Mouse (Mus musculus) T-helper 17 cell (primary cell): ENCODE results near the gene Atat1.

ENCODE experiments used
- in situ Hi-C, 2 experiments: fragments of 300-600 bp; cut with MboI, MseI; formaldehyde crosslinking; loops; 1 replicate in 1 of 2; 2 replicates in 1 of 2; pipeline ENCODE4 v1.15.1; 2025; ENCODE audit warnings: high pct_unique_total_duplicates in 2 of 2

Gene Atat1

GRCm38 (mm10) chr17:35918276-35919059, 8.6 kb upstream of the Atat1 start:
- in situ Hi-C loops: no loop called here

- in situ Hi-C loops: no loop called here
Observed at GRCm38 (mm10) chr17:35917463-35918251, 7.8 kb upstream of the Atat1 start.

- in situ Hi-C loops: no loop called here
Observed at GRCm38 (mm10) chr17:35917143-35917462, 7.2 kb upstream of the Atat1 start.

GRCm38 (mm10) chr17:35916297-35917142, 6.6 kb upstream of the Atat1 start, which contains the start of the genes Mrps18b and Ppp1r10:
Gene Mrps18b, minus strand, starts transcription at chr17:35916389.
Gene Ppp1r10, plus strand, starts transcription at chr17:35916434.
- in situ Hi-C loops: no loop called here

GRCm38 (mm10) chr17:35915538-35916296, 5.8 kb upstream of the Atat1 start:
- in situ Hi-C loops: no loop called here

GRCm38 (mm10) chr17:35914975-35915374, 5.1 kb upstream of the Atat1 start:
- in situ Hi-C loops: no loop called here

GRCm38 (mm10) chr17:35909186-35909918, 523 bp downstream of the Atat1 start:
- in situ Hi-C loops: loop anchor here (5.0 kb wide), 2 partner anchors 37 to 82 kb away; no protein-coding TSS in a partner anchor

- in situ Hi-C loops: loop anchor here (5.0 kb wide), 2 partner anchors 35 to 80 kb away; no protein-coding TSS in a partner anchor
Observed at GRCm38 (mm10) chr17:35907609-35908008, 2.3 kb downstream of the Atat1 start.

- in situ Hi-C loops: loop anchor here (5.0 kb wide), 2 partner anchors 33 to 78 kb away; no protein-coding TSS in a partner anchor
Observed at GRCm38 (mm10) chr17:35905587-35905986, 4.3 kb downstream of the Atat1 start.

GRCm38 (mm10) chr17:35903992-35904355, 5.9 kb downstream of the Atat1 start:
- in situ Hi-C loops: no loop called here

- in situ Hi-C loops: no loop called here
Observed at GRCm38 (mm10) chr17:35903343-35903991, 6.4 kb downstream of the Atat1 start.

- in situ Hi-C loops: no loop called here
Observed at GRCm38 (mm10) chr17:35900636-35901035, 9.2 kb downstream of the Atat1 start.

- in situ Hi-C loops: no loop called here
Observed at GRCm38 (mm10) chr17:35897644-35898573, 12.0 kb downstream of the Atat1 start.

GRCm38 (mm10) chr17:35896781-35897643, 12.9 kb downstream of the Atat1 start, which contains the start of gene 2310061I04Rik:
Gene 2310061I04Rik, minus strand, starts transcription at chr17:35897431.
- in situ Hi-C loops: no loop called here

GRCm38 (mm10) chr17:35887725-35888124, 22.1 kb downstream of the Atat1 start:
- in situ Hi-C loops: no loop called here

- in situ Hi-C loops: no loop called here
Observed at GRCm38 (mm10) chr17:35883777-35884176, 26.1 kb downstream of the Atat1 start.

- in situ Hi-C loops: no loop called here
Observed at GRCm38 (mm10) chr17:35882924-35883323, 27.0 kb downstream of the Atat1 start.
